Mouse (Mus musculus): ENCODE measurements around the gene Scrt2.
"Not testable (repeated sequence)": the region's sequence is repeated elsewhere in the genome, so short reads cannot be mapped to it uniquely, and the experiment has no call there.

Scrt2 gene

GRCm38 (mm10) chr2:152080685-152081541 lies at the start of gene Scrt2:
TSS of gene Scrt2 (plus strand) at chr2:152081529.
- peak; percentile 38 for DNase-seq

GRCm38 (mm10) chr2:152040101-152040500 lies 41.2 kb upstream of the Scrt2 start:
- no peak for DNase-seq

- no peak for DNase-seq
These were observed 34.0 kb upstream of the Scrt2 start for GRCm38 (mm10) chr2:152047116-152048002.

GRCm38 (mm10) chr2:152048003-152048980 lies 33.0 kb upstream of the Scrt2 start:
- DNase-seq: no peak

- DNase-seq: no peak
These were observed 32.3 kb upstream of the Scrt2 start for GRCm38 (mm10) chr2:152048981-152049441.

- DNase-seq: no peak
These were observed 31.6 kb upstream of the Scrt2 start for GRCm38 (mm10) chr2:152049611-152050270.

GRCm38 (mm10) chr2:152050316-152050715 lies 31.0 kb upstream of the Scrt2 start:
- no peak for DNase-seq

GRCm38 (mm10) chr2:152051985-152052384 lies 29.3 kb upstream of the Scrt2 start:
- DNase-seq: no peak

GRCm38 (mm10) chr2:152055406-152055805 lies 25.9 kb upstream of the Scrt2 start:
- DNase-seq: no peak

- no peak for DNase-seq
These were observed 24.7 kb upstream of the Scrt2 start for GRCm38 (mm10) chr2:152056368-152057251.

- DNase-seq: no peak
These were observed 24.1 kb upstream of the Scrt2 start for GRCm38 (mm10) chr2:152057252-152057563.

- DNase-seq: not testable (repeated sequence)
These were observed 18.5 kb upstream of the Scrt2 start for GRCm38 (mm10) chr2:152062817-152063216.

GRCm38 (mm10) chr2:152068660-152069433 lies 12.5 kb upstream of the Scrt2 start:
- no peak for DNase-seq

- no peak for DNase-seq
These were observed 11.9 kb upstream of the Scrt2 start for GRCm38 (mm10) chr2:152069434-152069786.

GRCm38 (mm10) chr2:152069941-152070340 lies 11.4 kb upstream of the Scrt2 start:
- no peak for DNase-seq

GRCm38 (mm10) chr2:152074521-152074920 lies 6.8 kb upstream of the Scrt2 start:
- no peak for DNase-seq

GRCm38 (mm10) chr2:152075294-152075889 lies 5.9 kb upstream of the Scrt2 start:
- no peak for DNase-seq

- no peak for DNase-seq
These were observed 4.0 kb upstream of the Scrt2 start for GRCm38 (mm10) chr2:152077337-152077736.

GRCm38 (mm10) chr2:152081641-152082448 lies 516 bp downstream of the Scrt2 start:
- peak; percentile 67 for DNase-seq
